Mouse (Mus musculus): ENCODE measurements around the gene Gm10944. TPM values are rescaled to one million over a fixed set of nuclear protein-coding genes. Genes with fewer than 3 reads are reported as not detected.

The Gm10944 gene
- not detected in 2 replicates for polyA plus RNA-seq (2015; fragmentation: Nextera tagmentation; extraction: Ambion mirVana)

- Histone ChIP-seq H3K9ac (no peak within 1 kb of the TSS), H3K4me1 (no peaks in the 10 kb centered on the region), H3K27me3 (no peaks in the 10 kb centered on the region), H3K4me3 (no peak within 1 kb of the TSS), H3K9me3 (no peaks in the 10 kb centered on the region), H3K36me3 (no peaks in the 10 kb centered on the region), H3K27ac (no peak within 1 kb of the TSS), H3K4me2 (replicated peaks) (no peak within 1 kb of the TSS)
- 91% methylated on average over 1 of the region's 1 CpGs for WGBS
- no peak for ATAC-seq (ENCODE audit: low FRiP score, low read depth)
These were observed at the start of gene Gm10944 for GRCm38 (mm10) chr10:10681048-10681447. Gene Gm10944, plus strand, starts transcription at chr10:10681348.

GRCm38 (mm10) chr10:10655991-10656390 is 25.2 kb upstream of the Gm10944 start:
- no peaks in the 10 kb centered on the region for H3K4me1 ChIP-seq
- no peaks in the 10 kb centered on the region for H3K27me3 ChIP-seq
- H3K9me3 ChIP-seq, result no peaks in the 10 kb centered on the region
- no peak overlapping the region for H3K4me3 ChIP-seq
- no peak overlapping the region for H3K27ac ChIP-seq
- ATAC-seq (ENCODE audit: low FRiP score, low read depth), result no peak
- no peak overlapping the region for H3K4me2 ChIP-seq (replicated peaks)
- H3K9ac ChIP-seq, result no peak overlapping the region
- H3K36me3 ChIP-seq, result no peaks in the 10 kb centered on the region

- ATAC-seq (ENCODE audit: low FRiP score, low read depth), result no peak
- Histone ChIP-seq H3K27me3 (no peaks in the 10 kb centered on the region), H3K9me3 (no peaks in the 10 kb centered on the region), H3K4me2 (replicated peaks) (no peak overlapping the region), H3K36me3 (no peaks in the 10 kb centered on the region), H3K27ac (no peak overlapping the region), H3K4me1 (no peaks in the 10 kb centered on the region), H3K9ac (no peak overlapping the region), H3K4me3 (no peak overlapping the region)
- WGBS, result 85% methylated on average over 4 of the region's 4 CpGs
These were observed 24.5 kb upstream of the Gm10944 start for GRCm38 (mm10) chr10:10656621-10657020.

GRCm38 (mm10) chr10:10659161-10659560 is 22.0 kb upstream of the Gm10944 start:
- no peaks in the 10 kb centered on the region for H3K36me3 ChIP-seq
- H3K4me3 ChIP-seq, result no peak overlapping the region
- H3K4me1 ChIP-seq, result no peaks in the 10 kb centered on the region
- H3K27ac ChIP-seq, result no peak overlapping the region
- no peak for ATAC-seq (ENCODE audit: low FRiP score, low read depth)
- H3K9ac ChIP-seq, result no peak overlapping the region
- WGBS, result 72% methylated on average over 3 of the region's 3 CpGs
- H3K4me2 ChIP-seq (replicated peaks), result no peak overlapping the region
- no peaks in the 10 kb centered on the region for H3K27me3 ChIP-seq
- H3K9me3 ChIP-seq, result no peaks in the 10 kb centered on the region

GRCm38 (mm10) chr10:10659976-10660375 is 21.2 kb upstream of the Gm10944 start:
- Histone ChIP-seq H3K27ac (no peak overlapping the region), H3K9ac (no peak overlapping the region), H3K4me3 (no peak overlapping the region), H3K36me3 (no peaks in the 10 kb centered on the region), H3K4me1 (no peaks in the 10 kb centered on the region), H3K4me2 (replicated peaks) (no peak overlapping the region), H3K27me3 (no peaks in the 10 kb centered on the region), H3K9me3 (no peaks in the 10 kb centered on the region)
- WGBS, result 71% methylated on average over 3 of the region's 3 CpGs
- ATAC-seq (ENCODE audit: low FRiP score, low read depth), result no peak

GRCm38 (mm10) chr10:10688907-10689667 is 7.9 kb downstream of the Gm10944 start:
- WGBS, result 2% methylated on average over 35 of the region's 35 CpGs
- peak; percentile 24; the same call in 1 of the 2 replicates for ATAC-seq (ENCODE audit: low FRiP score, low read depth)

GRCm38 (mm10) chr10:10689668-10690223 is 8.6 kb downstream of the Gm10944 start:
- H3K9me3 ChIP-seq, result no peaks in the 10 kb centered on the region
- H3K27me3 ChIP-seq, result peaks cover 13% of the 10 kb centered on the region
- H3K4me3 ChIP-seq, result peak overlapping the region; percentile 49
- peaks cover 10% of the 10 kb centered on the region; the same call in 1 of the 2 replicates for H3K4me1 ChIP-seq
- H3K4me2 ChIP-seq (replicated peaks), result peak overlapping the region; percentile 97
- 0 out of 2 replicates have a peak, but pooled peaks have one; percentile 15 for ATAC-seq (ENCODE audit: low FRiP score, low read depth)
- H3K9ac ChIP-seq, result peak overlapping the region; percentile 63
- H3K27ac ChIP-seq, result no peak overlapping the region
- no peaks in the 10 kb centered on the region for H3K36me3 ChIP-seq
- WGBS, result 14% methylated on average over 11 of the region's 11 CpGs

More at GRCm38 (mm10) chr10:10688907-10689667, 7.9 kb downstream of the Gm10944 start:
- peak overlapping the region; percentile 49 for H3K4me3 ChIP-seq
- H3K4me1 ChIP-seq, result peaks cover 10% of the 10 kb centered on the region; the same call in 1 of the 2 replicates
- H3K4me2 ChIP-seq (replicated peaks), result peak overlapping the region; percentile 97
- H3K9ac ChIP-seq, result peak overlapping the region; percentile 63
- H3K27ac ChIP-seq, result no peak overlapping the region
- H3K36me3 ChIP-seq, result no peaks in the 10 kb centered on the region
- peaks cover 13% of the 10 kb centered on the region for H3K27me3 ChIP-seq
- H3K9me3 ChIP-seq, result no peaks in the 10 kb centered on the region

GRCm38 (mm10) chr10:10697497-10697896 is 16.3 kb downstream of the Gm10944 start:
- peaks cover 3% of the 10 kb centered on the region; the same call in 1 of the 2 replicates for H3K4me1 ChIP-seq
- H3K4me2 ChIP-seq (replicated peaks), result no peak overlapping the region
- H3K4me3 ChIP-seq, result no peak overlapping the region
- no peak for ATAC-seq (ENCODE audit: low FRiP score, low read depth)
- no peaks in the 10 kb centered on the region for H3K36me3 ChIP-seq
- 68% methylated on average over 6 of the region's 6 CpGs for WGBS
- no peak overlapping the region for H3K27ac ChIP-seq
- H3K27me3 ChIP-seq, result no peaks in the 10 kb centered on the region
- no peak overlapping the region for H3K9ac ChIP-seq
- H3K9me3 ChIP-seq, result no peaks in the 10 kb centered on the region

- Histone ChIP-seq H3K27me3 (no peaks in the 10 kb centered on the region), H3K4me2 (replicated peaks) (no peak overlapping the region), H3K4me1 (peaks cover 3% of the 10 kb centered on the region; the same call in 1 of the 2 replicates), H3K4me3 (no peak overlapping the region), H3K9ac (no peak overlapping the region), H3K36me3 (no peaks in the 10 kb centered on the region), H3K9me3 (no peaks in the 10 kb centered on the region), H3K27ac (no peak overlapping the region)
- WGBS, result 36% methylated on average over 1 of the region's 1 CpGs
- ATAC-seq (ENCODE audit: low FRiP score, low read depth), result no peak
These were observed 19.8 kb downstream of the Gm10944 start for GRCm38 (mm10) chr10:10700903-10701302.

GRCm38 (mm10) chr10:10701326-10701725 is 20.2 kb downstream of the Gm10944 start:
- no peak overlapping the region for H3K4me3 ChIP-seq
- no peaks in the 10 kb centered on the region for H3K9me3 ChIP-seq
- no peaks in the 10 kb centered on the region for H3K27me3 ChIP-seq
- H3K36me3 ChIP-seq, result no peaks in the 10 kb centered on the region
- H3K4me2 ChIP-seq (replicated peaks), result no peak overlapping the region
- no peak overlapping the region for H3K9ac ChIP-seq
- ATAC-seq (ENCODE audit: low FRiP score, low read depth), result no peak
- WGBS, result 87% methylated on average over 1 of the region's 1 CpGs
- H3K4me1 ChIP-seq, result peaks cover 3% of the 10 kb centered on the region; the same call in 1 of the 2 replicates
- H3K27ac ChIP-seq, result no peak overlapping the region

GRCm38 (mm10) chr10:10708031-10708430 is 26.9 kb downstream of the Gm10944 start:
- Histone ChIP-seq H3K4me2 (replicated peaks) (no peak overlapping the region), H3K9ac (no peak overlapping the region), H3K27me3 (no peaks in the 10 kb centered on the region), H3K36me3 (no peaks in the 10 kb centered on the region), H3K27ac (no peak overlapping the region), H3K9me3 (no peaks in the 10 kb centered on the region), H3K4me1 (no peaks in the 10 kb centered on the region), H3K4me3 (no peak overlapping the region)
- whole genome bisulfite sequencing, result 74% methylated on average over 1 of the region's 1 CpGs
- no peak for ATAC-seq (ENCODE audit: low FRiP score, low read depth)

GRCm38 (mm10) chr10:10710359-10710758 is 29.2 kb downstream of the Gm10944 start:
- no peaks in the 10 kb centered on the region for H3K36me3 ChIP-seq
- H3K9ac ChIP-seq, result no peak overlapping the region
- no peak overlapping the region for H3K4me2 ChIP-seq (replicated peaks)
- 85% methylated on average over 2 of the region's 2 CpGs for WGBS
- H3K4me1 ChIP-seq, result no peaks in the 10 kb centered on the region
- H3K27me3 ChIP-seq, result no peaks in the 10 kb centered on the region
- no peak overlapping the region for H3K27ac ChIP-seq
- H3K4me3 ChIP-seq, result no peak overlapping the region
- H3K9me3 ChIP-seq, result no peaks in the 10 kb centered on the region
- no peak for ATAC-seq (ENCODE audit: low FRiP score, low read depth)

Data from limb, embryonic 13.5 days (tissue).